Mouse (Mus musculus) kidney, embryonic 14.5 days (tissue): Measurements from ENCODE around the gene Arhgef39. TPM values are rescaled to one million over a fixed set of nuclear protein-coding genes. Genes with fewer than 3 reads are reported as not detected.

Experiments used
- ATAC-seq: fragments of 200-750 bp; cut with Nextera tagmentation; 2 replicates; pipeline ENCODE4 v1.8.0; 2017; ENCODE audit warnings: moderate number of reproducible peaks, mild to moderate bottlenecking, moderate TSS enrichment, moderate library complexity; ENCODE audit not compliant: low FRiP score, low TSS enrichment
- H3K27ac ChIP-seq: fragments of 300-500 bp; sonication (generic); 2 replicates; pipeline ENCODE4 v1.5.1; 2014; ENCODE audit warnings: low read depth, mild to moderate bottlenecking, low read length, moderate library complexity, mixed read lengths
- H3K27me3 ChIP-seq: fragments of 300-500 bp; sonication (generic); 2 replicates; pipeline ENCODE4 v1.6.1; 2014; ENCODE audit warnings: mild to moderate bottlenecking, low read length; ENCODE audit not compliant: control insufficient read depth, insufficient read depth
- H3K36me3 ChIP-seq: fragments of 300-500 bp; sonication (generic); 2 replicates; pipeline ENCODE4 v1.6.1; 2014; ENCODE audit warnings: low read length, mixed read lengths; ENCODE audit not compliant: control insufficient read depth, insufficient read depth
- H3K4me1 ChIP-seq: fragments of 300-500 bp; sonication (generic); 2 replicates; pipeline ENCODE4 v1.6.1; 2014; ENCODE audit warnings: low read length, mixed read lengths; ENCODE audit not compliant: control insufficient read depth, insufficient read depth
- H3K4me2 ChIP-seq: fragments of 300-500 bp; sonication (generic); replicated peaks from 2 replicates; pipeline ENCODE4 v1.6.1; 2014; ENCODE audit warnings: low read depth, mild to moderate bottlenecking, low read length
- H3K4me3 ChIP-seq: fragments of 300-500 bp; sonication (generic); 2 replicates; pipeline ENCODE4 v1.5.1; 2014; ENCODE audit warnings: mild to moderate bottlenecking, low read length
- H3K9ac ChIP-seq: fragments of 300-500 bp; sonication (generic); 2 replicates; pipeline ENCODE4 v1.6.1; 2014; ENCODE audit warnings: low read depth, mild to moderate bottlenecking, low read length, moderate library complexity
- H3K9me3 ChIP-seq: fragments of 300-500 bp; sonication (generic); 2 replicates; pipeline ENCODE4 v1.6.1; 2016; ENCODE audit warnings: low read length; ENCODE audit not compliant: control insufficient read depth
- WGBS: fragments of 180-500 bp; shearing (Covaris S2); extraction: QIAGEN DNeasy Blood & Tissue Kit; methylation state at CpG from one replicate; pipeline ENCODE4 v1.1.7; 2014; 5-methylcytosine and 5-hydroxymethylcytosine counted together
- polyA plus RNA-seq: library from polyadenylated mRNA; unstranded; fragments of >200 nt; fragmentation: Nextera tagmentation; extraction: Ambion mirVana; gene quantifications from 2 replicates; pipeline ENCODE4 v1.2.1, GENCODE M21; 2014

Gene Arhgef39
- polyA plus RNA-seq, 1 experiment from 2014 or later, result 38.2 TPM

GRCm38 (mm10) chr4:43512653-43513052 is 13.2 kb upstream of the Arhgef39 start:
- ATAC-seq, result no peak
- WGBS, result 59% methylated on average over 7 of the region's 7 CpGs

GRCm38 (mm10) chr4:43511675-43512454 is 12.4 kb upstream of the Arhgef39 start:
- H3K27ac ChIP-seq, result no peak overlapping the region
- H3K36me3 ChIP-seq, result peaks cover 10% of the 10 kb centered on the region; the same call in 1 of the 2 replicates
- no peaks in the 10 kb centered on the region for H3K9me3 ChIP-seq
- no peak overlapping the region for H3K4me3 ChIP-seq
- H3K4me2 ChIP-seq, result no peak overlapping the region
- H3K27me3 ChIP-seq, result no peaks in the 10 kb centered on the region
- no peak overlapping the region for H3K9ac ChIP-seq
- peaks cover 5% of the 10 kb centered on the region; the same call in 1 of the 2 replicates for H3K4me1 ChIP-seq
- no peak for ATAC-seq
- 77% methylated on average over 19 of the region's 19 CpGs for WGBS

More at GRCm38 (mm10) chr4:43512653-43513052, 13.2 kb upstream of the Arhgef39 start:
- Histone ChIP-seq H3K4me1 (peaks cover 5% of the 10 kb centered on the region; the same call in 1 of the 2 replicates), H3K4me2 (no peak overlapping the region), H3K9ac (no peak overlapping the region), H3K27ac (no peak overlapping the region), H3K27me3 (no peaks in the 10 kb centered on the region), H3K36me3 (peaks cover 16% of the 10 kb centered on the region; the same call in 1 of the 2 replicates), H3K4me3 (no peak overlapping the region), H3K9me3 (no peaks in the 10 kb centered on the region)

- no peak for ATAC-seq
- Histone ChIP-seq H3K9me3 (no peaks in the 10 kb centered on the region), H3K4me1 (peaks cover 5% of the 10 kb centered on the region; the same call in 1 of the 2 replicates), H3K4me2 (peak overlapping the region; percentile 56), H3K4me3 (peak overlapping the region; percentile 42; the same call in 1 of the 2 replicates), H3K27me3 (no peaks in the 10 kb centered on the region), H3K36me3 (no peaks in the 10 kb centered on the region), H3K27ac (no peak overlapping the region), H3K9ac (no peak overlapping the region; the same call in 1 of the 2 replicates)
- WGBS, result 36% methylated on average over 9 of the region's 9 CpGs
Measured at GRCm38 (mm10) chr4:43509109-43509508, 9.6 kb upstream of the Arhgef39 start.

GRCm38 (mm10) chr4:43508666-43508997 is 9.1 kb upstream of the Arhgef39 start:
- H3K4me3 ChIP-seq, result peak overlapping the region; percentile 42

GRCm38 (mm10) chr4:43507938-43508665 is 8.6 kb upstream of the Arhgef39 start:
- no peaks in the 10 kb centered on the region for H3K36me3 ChIP-seq
- no peaks in the 10 kb centered on the region for H3K9me3 ChIP-seq
- H3K27me3 ChIP-seq, result no peaks in the 10 kb centered on the region
- H3K4me3 ChIP-seq, result peak overlapping the region; percentile 42
- H3K4me1 ChIP-seq, result peaks cover 5% of the 10 kb centered on the region; the same call in 1 of the 2 replicates
- 5% methylated on average over 22 of the region's 22 CpGs for WGBS
- peak; percentile 55 for ATAC-seq
- H3K27ac ChIP-seq, result no peak overlapping the region
- H3K9ac ChIP-seq, result peak overlapping the region; percentile 31
- H3K4me2 ChIP-seq, result peak overlapping the region; percentile 56

More at GRCm38 (mm10) chr4:43508666-43508997, 9.1 kb upstream of the Arhgef39 start:
- Histone ChIP-seq H3K4me1 (peaks cover 5% of the 10 kb centered on the region; the same call in 1 of the 2 replicates), H3K36me3 (no peaks in the 10 kb centered on the region), H3K27me3 (no peaks in the 10 kb centered on the region), H3K9me3 (no peaks in the 10 kb centered on the region), H3K4me2 (peak overlapping the region; percentile 56), H3K27ac (no peak overlapping the region), H3K9ac (peak overlapping the region; percentile 31)
- WGBS, result 3% methylated on average over 13 of the region's 13 CpGs
- ATAC-seq, result peak; percentile 83

GRCm38 (mm10) chr4:43506536-43507185 is 7.2 kb upstream of the Arhgef39 start, which contains the start of gene Car9:
TSS of gene Car9 (plus strand) at chr4:43506966.
- H3K36me3 ChIP-seq, result no peaks in the 10 kb centered on the region
- H3K27ac ChIP-seq, result no peak within 1 kb of the TSS
- peak within 1 kb of the TSS; percentile 56 for H3K4me2 ChIP-seq
- no peak within 1 kb of the TSS for H3K4me3 ChIP-seq
- H3K9me3 ChIP-seq, result no peaks in the 10 kb centered on the region
- H3K4me1 ChIP-seq, result peaks cover 5% of the 10 kb centered on the region; the same call in 1 of the 2 replicates
- no peaks in the 10 kb centered on the region for H3K27me3 ChIP-seq
- H3K9ac ChIP-seq, result no peak within 1 kb of the TSS
- WGBS, result 49% methylated on average over 9 of the region's 9 CpGs
- no peak for ATAC-seq

GRCm38 (mm10) chr4:43506074-43506473 is 6.6 kb upstream of the Arhgef39 start:
- Histone ChIP-seq H3K4me3 (no peak overlapping the region), H3K4me2 (no peak overlapping the region), H3K27me3 (no peaks in the 10 kb centered on the region), H3K9me3 (no peaks in the 10 kb centered on the region), H3K9ac (no peak overlapping the region), H3K36me3 (no peaks in the 10 kb centered on the region), H3K27ac (no peak overlapping the region), H3K4me1 (peaks cover 5% of the 10 kb centered on the region; the same call in 1 of the 2 replicates)
- no peak for ATAC-seq
- 89% methylated on average over 8 of the region's 8 CpGs for WGBS

- peaks cover 5% of the 10 kb centered on the region; the same call in 1 of the 2 replicates for H3K4me1 ChIP-seq
- H3K4me3 ChIP-seq, result no peak overlapping the region
- no peaks in the 10 kb centered on the region for H3K27me3 ChIP-seq
- H3K27ac ChIP-seq, result no peak overlapping the region
- no peaks in the 10 kb centered on the region for H3K9me3 ChIP-seq
- WGBS, result 80% methylated on average over 4 of the region's 4 CpGs
- H3K4me2 ChIP-seq, result no peak overlapping the region
- H3K9ac ChIP-seq, result no peak overlapping the region
- ATAC-seq, result no peak
- no peaks in the 10 kb centered on the region for H3K36me3 ChIP-seq
Measured at GRCm38 (mm10) chr4:43504269-43504668, 4.8 kb upstream of the Arhgef39 start.
